Mouse (Mus musculus): ENCODE measurements around the gene Rfx8.
A peak's percentile ranks its signal among the peaks of the same experiment; 100 is the strongest.

- no peak for TF ChIP-seq MAX (IDR thresholded peaks at IDR 0.05; ENCODE audit: low read length)
- TF ChIP-seq CTCF (conservative IDR thresholded peaks at IDR 0.05 in 1 of 2, IDR thresholded peaks at IDR 0.05 in 1 of 2; ENCODE audit: low read depth in 2 of 2, low read length in 2 of 2), result peak; percentile 24 to 73; a peak in 2 of 4 replicates
- no peak for TF ChIP-seq POLR2A (IDR thresholded peaks at IDR 0.05; ENCODE audit: low read depth, low read length)
- no peak for TF ChIP-seq ZKSCAN1 (IDR thresholded peaks at IDR 0.05; ENCODE audit: borderline replicate concordance, low read depth, low read length)
- TF ChIP-seq ETS1 (conservative IDR thresholded peaks at IDR 0.05; ENCODE audit: low read depth, low read length), result no peak
- TF ChIP-seq MEF2A (IDR thresholded peaks at IDR 0.05; ENCODE audit: borderline replicate concordance, low read depth, low read length), result no peak
- no peak for TF ChIP-seq ELF1 (IDR thresholded peaks at IDR 0.05; ENCODE audit: low read depth, low read length)
- no peak for TF ChIP-seq MAZ (IDR thresholded peaks at IDR 0.05; ENCODE audit: low read depth, low read length)
- TF ChIP-seq SIN3A (IDR thresholded peaks at IDR 0.05; ENCODE audit: low read length), result no peak
- TF ChIP-seq E2F4 (IDR thresholded peaks at IDR 0.05; ENCODE audit: insufficient replicate concordance, low read depth, low read length), result no peak
- TF ChIP-seq HCFC1 (IDR thresholded peaks at IDR 0.05; ENCODE audit: low read depth, low read length), result no peak
- TF ChIP-seq KAT2A (IDR thresholded peaks at IDR 0.05; ENCODE audit: insufficient replicate concordance, low read length), result no peak
- no peak for TF ChIP-seq EP300 (IDR thresholded peaks at IDR 0.05; ENCODE audit: low read length)
These were observed 35.0 kb downstream of the Rfx8 start for GRCm38 (mm10) chr1:39685841-39686240.
